Mouse (Mus musculus): Measurements from ENCODE around the gene Galntl6. TPM values are rescaled to one million over a fixed set of nuclear protein-coding genes. Genes with fewer than 3 reads are reported as not detected.

Galntl6 gene
- polyA plus RNA-seq, 1 experiment from 2014 or later = 0.91 TPM

DNA sequence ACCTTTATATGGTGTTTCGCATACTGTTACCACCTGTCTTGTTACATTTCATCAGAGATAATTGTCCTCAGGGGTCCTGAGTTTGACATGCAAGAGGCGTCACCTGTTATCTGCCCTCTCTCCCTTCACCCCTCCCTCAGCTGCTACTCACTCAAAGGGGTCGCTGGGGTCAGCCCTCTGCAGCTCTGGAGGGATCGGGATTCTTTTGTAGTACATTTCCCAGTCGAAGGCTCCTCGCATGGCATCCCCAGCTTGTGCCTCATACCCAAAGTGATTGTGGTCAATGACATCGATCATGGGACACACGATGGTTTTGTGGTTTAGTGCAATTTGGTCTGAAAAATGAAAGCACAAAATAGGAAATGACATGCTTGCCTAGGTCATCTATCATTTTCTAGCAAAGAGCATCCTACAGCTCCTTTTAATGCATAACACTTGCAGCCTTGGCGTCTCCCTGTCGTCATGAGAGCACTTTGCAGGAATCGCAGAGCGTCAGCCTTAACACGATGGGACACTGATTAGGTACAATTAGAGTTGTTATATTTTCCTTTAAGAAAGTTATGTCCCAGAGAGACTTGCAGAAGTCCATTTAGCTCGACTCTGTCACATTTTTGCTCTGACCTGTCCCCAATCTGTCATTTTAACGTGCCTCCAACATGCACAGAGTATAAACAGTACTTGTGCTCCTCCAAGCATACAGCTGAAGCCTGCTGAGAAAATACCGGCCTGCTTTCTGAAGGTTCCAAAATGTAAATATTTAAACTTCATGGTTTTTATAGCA, 954.1 kb downstream of the Galntl6 start:
- Histone ChIP-seq H3K9ac (ENCODE audit: low read depth, low read length) (no peak overlapping the region), H3K27me3 (ENCODE audit: insufficient read depth, low read length) (no peaks in the 10 kb centered on the region), H3K4me1 (replicated peaks; ENCODE audit: insufficient read depth, low read length) (no peaks in the 10 kb centered on the region; the same call in 1 of the 2 replicates), H3K4me2 (ENCODE audit: low read length) (no peak overlapping the region), H3K36me3 (ENCODE audit: insufficient read depth, low read length) (no peaks in the 10 kb centered on the region), H3K27ac (no peak overlapping the region), H3K4me3 (replicated peaks; ENCODE audit: low read depth, low read length) (no peak overlapping the region), H3K9me3 (replicated peaks; ENCODE audit: low read length) (no peaks in the 10 kb centered on the region)
- WGBS = 32% methylated on average over 16 of the region's 16 CpGs
- ATAC-seq (replicated peaks; ENCODE audit: low FRiP score, low read depth) (no peak), DNase-seq (ENCODE audit: low spot score) (peak; percentile 62)
- no peak for TF ChIP-seq CTCF (IDR thresholded peaks at IDR 0.05; ENCODE audit: low read depth)

DNA sequence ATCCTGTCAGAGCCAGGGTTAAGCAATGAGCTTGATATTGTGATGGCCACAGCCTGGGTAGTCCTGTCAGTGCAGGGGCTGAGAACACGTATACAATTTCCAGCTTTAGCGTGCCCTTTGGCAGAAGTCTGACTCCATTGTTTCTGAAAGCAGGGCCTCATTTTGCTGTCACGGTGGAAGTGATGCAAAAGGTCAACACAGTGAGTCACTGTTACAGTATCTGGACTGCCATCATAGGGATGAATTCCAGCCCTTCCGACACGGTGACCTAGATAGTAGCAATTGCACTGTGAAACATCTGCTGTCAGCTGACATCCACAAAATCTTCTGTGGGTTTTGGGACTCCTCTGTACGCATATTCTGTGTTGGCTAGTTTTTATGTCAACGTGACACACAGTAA, 956.9 kb downstream of the Galntl6 start:
- ATAC-seq (replicated peaks; ENCODE audit: low FRiP score, low read depth) = no peak
- no peak for DNase-seq (ENCODE audit: low spot score)
- Histone ChIP-seq H3K36me3 (ENCODE audit: insufficient read depth, low read length) (no peaks in the 10 kb centered on the region), H3K4me2 (ENCODE audit: low read length) (no peak overlapping the region), H3K27me3 (ENCODE audit: insufficient read depth, low read length) (no peaks in the 10 kb centered on the region), H3K4me1 (replicated peaks; ENCODE audit: insufficient read depth, low read length) (no peaks in the 10 kb centered on the region), H3K27ac (no peak overlapping the region), H3K9me3 (replicated peaks; ENCODE audit: low read length) (no peaks in the 10 kb centered on the region), H3K4me3 (replicated peaks; ENCODE audit: low read depth, low read length) (no peak overlapping the region), H3K9ac (ENCODE audit: low read depth, low read length) (no peak overlapping the region)
- WGBS = 73% methylated on average over 7 of the region's 7 CpGs
- TF ChIP-seq CTCF (IDR thresholded peaks at IDR 0.05; ENCODE audit: low read depth) = no peak

DNA sequence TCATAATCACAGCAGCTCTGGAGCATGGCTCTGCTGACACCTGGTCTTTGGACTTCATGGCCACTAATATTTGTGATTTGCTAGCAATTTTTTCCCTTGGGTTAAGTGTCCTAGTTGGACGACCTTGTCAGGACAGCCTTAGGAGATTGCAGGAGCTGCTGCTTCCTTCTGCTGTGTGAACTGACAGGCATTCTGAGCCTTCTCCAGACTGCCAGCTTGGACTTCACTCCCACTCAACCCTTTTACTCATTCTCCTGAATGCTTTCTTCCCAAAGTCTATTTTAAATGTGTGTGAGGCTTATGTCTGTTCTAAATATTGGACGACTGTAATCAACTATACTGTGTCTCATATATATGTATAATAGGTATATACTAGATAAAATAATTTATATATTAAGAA, 971.3 kb downstream of the Galntl6 start:
- DNase-seq (ENCODE audit: low spot score) (no peak), ATAC-seq (replicated peaks; ENCODE audit: low FRiP score, low read depth) (no peak)
- WGBS = 60% methylated on average over 2 of the region's 2 CpGs
- H3K27ac ChIP-seq = no peak overlapping the region
- no peaks in the 10 kb centered on the region for H3K9me3 ChIP-seq (replicated peaks; ENCODE audit: low read length)
- no peak overlapping the region for H3K9ac ChIP-seq (ENCODE audit: low read depth, low read length)
- no peaks in the 10 kb centered on the region for H3K4me1 ChIP-seq (replicated peaks; ENCODE audit: insufficient read depth, low read length)
- no peaks in the 10 kb centered on the region for H3K27me3 ChIP-seq (ENCODE audit: insufficient read depth, low read length)
- no peak overlapping the region for H3K4me2 ChIP-seq (ENCODE audit: low read length)
- no peak for TF ChIP-seq CTCF (IDR thresholded peaks at IDR 0.05; ENCODE audit: low read depth)
- H3K4me3 ChIP-seq (replicated peaks; ENCODE audit: low read depth, low read length) = no peak overlapping the region
- no peaks in the 10 kb centered on the region for H3K36me3 ChIP-seq (ENCODE audit: insufficient read depth, low read length)

GRCm38 (mm10) chr8:57939856-57940420, 972.5 kb downstream of the Galntl6 start:
- no peak overlapping the region for H3K27ac ChIP-seq
- 35% methylated on average over 5 of the region's 5 CpGs for WGBS
- peak; percentile 50 for DNase-seq (ENCODE audit: low spot score)
- H3K36me3 ChIP-seq (ENCODE audit: insufficient read depth, low read length) = no peaks in the 10 kb centered on the region
- TF ChIP-seq CTCF (IDR thresholded peaks at IDR 0.05; ENCODE audit: low read depth) = no peak
- no peak overlapping the region for H3K4me3 ChIP-seq (replicated peaks; ENCODE audit: low read depth, low read length)
- 0 out of 2 replicates have a peak, but pooled peaks have one; percentile 4 for ATAC-seq (replicated peaks; ENCODE audit: low FRiP score, low read depth)
- no peaks in the 10 kb centered on the region for H3K27me3 ChIP-seq (ENCODE audit: insufficient read depth, low read length)
- H3K4me1 ChIP-seq (replicated peaks; ENCODE audit: insufficient read depth, low read length) = no peaks in the 10 kb centered on the region
- H3K9ac ChIP-seq (ENCODE audit: low read depth, low read length) = no peak overlapping the region
- H3K4me2 ChIP-seq (ENCODE audit: low read length) = peak overlapping the region; percentile 51
- H3K9me3 ChIP-seq (replicated peaks; ENCODE audit: low read length) = no peaks in the 10 kb centered on the region

DNA sequence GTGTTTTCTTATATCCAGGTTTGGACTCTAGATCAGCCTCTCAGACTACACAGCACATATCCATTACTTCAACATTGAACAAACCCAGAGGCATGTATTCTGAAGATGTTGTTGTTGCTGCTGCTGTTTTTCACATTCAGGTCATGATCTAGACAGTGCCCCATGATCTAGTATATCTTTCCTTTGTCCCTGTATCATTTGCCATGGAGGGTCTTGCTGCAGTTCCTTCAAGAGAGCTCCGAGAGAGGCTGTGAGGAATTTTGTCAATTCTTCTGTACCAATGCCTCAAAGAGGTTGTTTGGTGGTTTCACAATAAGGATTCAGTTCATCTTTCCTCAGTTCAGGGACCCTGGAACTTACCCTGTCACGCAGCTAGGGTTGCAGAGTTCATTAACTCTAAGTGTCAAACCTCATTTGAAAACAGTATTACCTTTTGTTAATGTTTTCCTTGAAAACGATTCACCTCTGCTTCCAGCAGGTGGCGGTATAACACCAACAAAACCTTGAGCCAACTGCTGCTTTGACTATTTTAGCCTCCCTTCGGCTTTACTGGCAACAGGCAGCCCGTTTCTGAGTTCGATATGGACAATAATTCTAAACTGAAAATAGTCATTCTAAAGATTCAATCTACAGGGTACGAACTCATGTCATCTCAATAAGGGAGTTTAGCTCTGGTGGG, 973.1 kb downstream of the Galntl6 start:
- Histone ChIP-seq H3K4me1 (replicated peaks; ENCODE audit: insufficient read depth, low read length) (no peaks in the 10 kb centered on the region), H3K36me3 (ENCODE audit: insufficient read depth, low read length) (no peaks in the 10 kb centered on the region), H3K27me3 (ENCODE audit: insufficient read depth, low read length) (no peaks in the 10 kb centered on the region), H3K4me2 (ENCODE audit: low read length) (peak overlapping the region; percentile 51), H3K9me3 (replicated peaks; ENCODE audit: low read length) (no peaks in the 10 kb centered on the region), H3K27ac (no peak overlapping the region), H3K4me3 (replicated peaks; ENCODE audit: low read depth, low read length) (no peak overlapping the region), H3K9ac (ENCODE audit: low read depth, low read length) (no peak overlapping the region)
- WGBS = 10% methylated on average over 8 of the region's 8 CpGs
- DNase-seq (ENCODE audit: low spot score) (peak; percentile 83), ATAC-seq (replicated peaks; ENCODE audit: low FRiP score, low read depth) (peak; percentile 58; the same call in 1 of the 2 replicates)
- TF ChIP-seq CTCF (IDR thresholded peaks at IDR 0.05; ENCODE audit: low read depth) = peak; percentile 86

DNA sequence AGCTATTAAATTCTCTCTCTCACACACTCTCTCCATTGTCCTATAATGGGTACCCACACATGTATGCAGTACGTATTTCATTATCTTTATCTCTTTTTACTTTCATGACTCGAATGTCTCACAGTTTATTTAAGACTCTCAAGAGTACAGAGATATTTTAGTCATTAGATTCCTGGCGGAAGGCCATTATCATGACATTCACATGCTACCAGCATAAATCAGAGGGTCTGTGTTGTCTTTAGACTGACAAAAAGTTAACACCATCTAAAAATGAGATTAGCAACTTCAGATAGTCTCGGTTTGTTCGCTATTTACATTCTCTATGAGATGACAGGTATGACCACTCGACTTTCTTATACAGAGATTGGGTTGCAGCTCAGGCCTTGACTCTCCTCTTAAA, 985.4 kb downstream of the Galntl6 start:
- Histone ChIP-seq H3K4me1 (replicated peaks; ENCODE audit: insufficient read depth, low read length) (no peaks in the 10 kb centered on the region), H3K27me3 (ENCODE audit: insufficient read depth, low read length) (no peaks in the 10 kb centered on the region), H3K4me3 (replicated peaks; ENCODE audit: low read depth, low read length) (no peak overlapping the region), H3K4me2 (ENCODE audit: low read length) (no peak overlapping the region), H3K27ac (no peak overlapping the region), H3K9me3 (replicated peaks; ENCODE audit: low read length) (no peaks in the 10 kb centered on the region), H3K36me3 (ENCODE audit: insufficient read depth, low read length) (no peaks in the 10 kb centered on the region), H3K9ac (ENCODE audit: low read depth, low read length) (no peak overlapping the region)
- no peak for TF ChIP-seq CTCF (IDR thresholded peaks at IDR 0.05; ENCODE audit: low read depth)
- ATAC-seq (replicated peaks; ENCODE audit: low FRiP score, low read depth) = no peak
- DNase-seq (ENCODE audit: low spot score) = no peak
- WGBS = 43% methylated on average over 6 of the region's 6 CpGs

All from kidney, postnatal 0 days (tissue).